Mouse (Mus musculus) neural tube, embryonic 12.5 days (tissue): ENCODE data around the gene Hps4. TPM values are rescaled to one million over a fixed set of nuclear protein-coding genes. Genes with fewer than 3 reads are reported as not detected.

Experiments
- ATAC-seq: fragments of 200-750 bp; cut with Nextera tagmentation; 2 replicates; pipeline ENCODE4 v1.8.0; 2017; ENCODE audit warnings: low read depth, mild to moderate bottlenecking, moderate TSS enrichment, moderate library complexity; ENCODE audit not compliant: low FRiP score
- H3K27ac ChIP-seq: fragments of 300-500 bp; sonication (generic); 2 replicates; pipeline ENCODE4 v1.5.1; 2016
- H3K27me3 ChIP-seq: fragments of 300-500 bp; sonication (generic); replicated peaks from 2 replicates; pipeline ENCODE4 v1.6.1; 2016; ENCODE audit warnings: mild to moderate bottlenecking
- H3K36me3 ChIP-seq: fragments of 300-500 bp; sonication (generic); 2 replicates; pipeline ENCODE4 v1.6.1; 2016; ENCODE audit warnings: mild to moderate bottlenecking
- H3K4me1 ChIP-seq: fragments of 300-500 bp; sonication (generic); 2 replicates; pipeline ENCODE4 v1.6.1; 2016
- H3K4me2 ChIP-seq: fragments of 300-500 bp; sonication (generic); replicated peaks from 2 replicates; pipeline ENCODE4 v1.6.1; 2016; ENCODE audit warnings: mild to moderate bottlenecking
- H3K4me3 ChIP-seq: fragments of 300-500 bp; sonication (generic); 2 replicates; pipeline ENCODE4 v1.5.1; 2016
- H3K9ac ChIP-seq: fragments of 300-500 bp; sonication (generic); 2 replicates; pipeline ENCODE4 v1.6.1; 2016; ENCODE audit warnings: mild to moderate bottlenecking
- H3K9me3 ChIP-seq: fragments of 300-500 bp; sonication (generic); 2 replicates; pipeline ENCODE4 v1.6.1; 2016; ENCODE audit warnings: mild to moderate bottlenecking
- WGBS: fragments of 180-500 bp; shearing (Covaris S2); methylation state at CpG from one replicate; pipeline ENCODE4 v1.1.7; 2016; 5-methylcytosine and 5-hydroxymethylcytosine counted together
- polyA plus RNA-seq: library from polyadenylated mRNA; unstranded; fragments of >200 nt; fragmentation: Nextera tagmentation; extraction: Ambion mirVana; gene quantifications from 2 replicates; pipeline ENCODE4 v1.2.1, GENCODE M21; 2016

The Hps4 gene
- polyA plus RNA-seq, 1 experiment from 2014 or later: 36.1 TPM

- Histone ChIP-seq H3K4me1 (no peaks in the 10 kb centered on the region), H3K9me3 (no peaks in the 10 kb centered on the region), H3K9ac (no peak overlapping the region), H3K4me2 (no peak overlapping the region), H3K36me3 (peaks cover 59% of the 10 kb centered on the region), H3K27me3 (no peaks in the 10 kb centered on the region), H3K4me3 (no peak overlapping the region), H3K27ac (no peak overlapping the region)
- no peak for ATAC-seq
- 89% methylated on average over 6 of the region's 6 CpGs for WGBS
These were observed 12.6 kb downstream of the Hps4 start for GRCm38 (mm10) chr5:112355493-112355892.

- no peaks in the 10 kb centered on the region for H3K9me3 ChIP-seq
- no peaks in the 10 kb centered on the region for H3K27me3 ChIP-seq
- peaks cover 55% of the 10 kb centered on the region for H3K36me3 ChIP-seq
- WGBS: 60% methylated on average over 13 of the region's 13 CpGs
- ATAC-seq: no peak
- no peak within 1 kb of the TSS for H3K9ac ChIP-seq
- H3K4me1 ChIP-seq: no peaks in the 10 kb centered on the region
- no peak within 1 kb of the TSS for H3K27ac ChIP-seq
- no peak within 1 kb of the TSS for H3K4me3 ChIP-seq
- H3K4me2 ChIP-seq: no peak within 1 kb of the TSS
These were observed 13.0 kb downstream of the Hps4 start, which contains the start of gene Gm6583 for GRCm38 (mm10) chr5:112355910-112356309. Gene Gm6583 (minus strand): TSS chr5:112356033.

GRCm38 (mm10) chr5:112356322-112356721, 13.4 kb downstream of the Hps4 start:
- no peaks in the 10 kb centered on the region for H3K9me3 ChIP-seq
- H3K4me3 ChIP-seq: no peak overlapping the region
- peaks cover 52% of the 10 kb centered on the region for H3K36me3 ChIP-seq
- no peaks in the 10 kb centered on the region for H3K4me1 ChIP-seq
- no peak for ATAC-seq
- no peak overlapping the region for H3K27ac ChIP-seq
- H3K27me3 ChIP-seq: no peaks in the 10 kb centered on the region
- 92% methylated on average over 9 of the region's 9 CpGs for WGBS
- no peak overlapping the region for H3K4me2 ChIP-seq
- H3K9ac ChIP-seq: no peak overlapping the region

DNA sequence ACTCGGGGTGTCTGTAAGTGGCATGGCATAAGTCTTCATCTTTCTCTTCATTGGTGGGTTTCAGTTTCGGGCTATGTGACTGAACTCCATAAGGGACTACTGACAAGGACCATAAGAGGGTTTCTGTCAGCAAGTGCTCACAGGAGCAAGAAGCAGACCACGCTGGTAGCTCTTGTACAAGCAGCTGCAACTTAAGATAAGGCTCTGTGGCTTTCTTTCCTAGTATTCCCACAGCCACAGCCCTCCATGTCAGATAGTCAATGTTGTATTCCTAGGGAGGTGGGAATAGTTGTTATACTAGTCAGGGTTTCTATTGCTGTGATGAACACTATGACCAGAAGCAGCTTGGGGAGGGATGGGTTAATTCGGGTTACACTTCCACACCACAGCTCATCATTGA, 16.6 kb downstream of the Hps4 start:
- no peaks in the 10 kb centered on the region for H3K4me1 ChIP-seq
- 0 out of 2 replicates have a peak, but pooled peaks cover 5% of the 10 kb centered on the region for H3K9me3 ChIP-seq
- no peaks in the 10 kb centered on the region for H3K27me3 ChIP-seq
- H3K4me3 ChIP-seq: no peak overlapping the region
- H3K36me3 ChIP-seq: peaks cover 45% of the 10 kb centered on the region
- ATAC-seq: no peak
- 90% methylated on average over 4 of the region's 4 CpGs for whole genome bisulfite sequencing
- no peak overlapping the region for H3K27ac ChIP-seq
- no peak overlapping the region for H3K9ac ChIP-seq
- no peak overlapping the region for H3K4me2 ChIP-seq

DNA sequence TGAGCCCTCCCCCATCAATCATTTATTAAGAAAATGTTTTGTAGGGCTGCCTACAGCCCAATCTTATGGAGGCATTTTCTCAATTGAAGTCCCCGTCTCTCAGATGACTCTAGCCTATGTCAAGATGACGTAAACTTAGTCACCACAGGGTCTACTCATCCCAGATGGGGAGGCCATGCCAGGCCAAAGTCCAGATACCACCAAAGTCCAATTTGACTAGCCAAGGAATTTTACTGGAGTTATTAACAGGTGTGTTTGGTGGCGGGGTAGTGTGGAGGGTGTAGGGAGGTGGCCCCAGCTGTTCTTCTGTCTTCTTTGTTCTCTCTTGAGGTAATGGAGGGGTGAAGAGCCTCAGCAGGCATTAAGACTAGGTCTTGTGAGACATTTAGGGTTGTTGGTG, 17.2 kb downstream of the Hps4 start:
- ATAC-seq: no peak
- WGBS: 78% methylated on average over 3 of the region's 3 CpGs
- peaks cover 45% of the 10 kb centered on the region for H3K36me3 ChIP-seq
- H3K9ac ChIP-seq: no peak overlapping the region
- no peak overlapping the region for H3K4me2 ChIP-seq
- 0 out of 2 replicates have a peak, but pooled peaks cover 5% of the 10 kb centered on the region for H3K9me3 ChIP-seq
- no peak overlapping the region for H3K4me3 ChIP-seq
- no peak overlapping the region for H3K27ac ChIP-seq
- H3K4me1 ChIP-seq: no peaks in the 10 kb centered on the region
- no peaks in the 10 kb centered on the region for H3K27me3 ChIP-seq

GRCm38 (mm10) chr5:112364184-112364797, 21.4 kb downstream of the Hps4 start:
- peaks cover 60% of the 10 kb centered on the region for H3K36me3 ChIP-seq
- no peak for ATAC-seq

GRCm38 (mm10) chr5:112366879-112367278, 24.0 kb downstream of the Hps4 start:
- Histone ChIP-seq H3K9ac (no peak overlapping the region), H3K36me3 (peaks cover 78% of the 10 kb centered on the region), H3K4me3 (no peak overlapping the region), H3K9me3 (0 out of 2 replicates have a peak, but pooled peaks cover 3% of the 10 kb centered on the region), H3K4me2 (no peak overlapping the region), H3K4me1 (peaks cover 26% of the 10 kb centered on the region), H3K27me3 (no peaks in the 10 kb centered on the region), H3K27ac (no peak overlapping the region)
- no peak for ATAC-seq
- WGBS: 96% methylated on average over 6 of the region's 6 CpGs

More at GRCm38 (mm10) chr5:112364184-112364797, 21.4 kb downstream of the Hps4 start:
- H3K9ac ChIP-seq: no peak overlapping the region
- H3K9me3 ChIP-seq: 0 out of 2 replicates have a peak, but pooled peaks cover 5% of the 10 kb centered on the region
- H3K4me1 ChIP-seq: 0 out of 2 replicates have a peak, but pooled peaks cover 1% of the 10 kb centered on the region
- H3K27me3 ChIP-seq: no peaks in the 10 kb centered on the region
- no peak overlapping the region for H3K27ac ChIP-seq
- H3K4me2 ChIP-seq: no peak overlapping the region
- H3K4me3 ChIP-seq: no peak overlapping the region
- WGBS: 62% methylated on average over 10 of the region's 10 CpGs

DNA sequence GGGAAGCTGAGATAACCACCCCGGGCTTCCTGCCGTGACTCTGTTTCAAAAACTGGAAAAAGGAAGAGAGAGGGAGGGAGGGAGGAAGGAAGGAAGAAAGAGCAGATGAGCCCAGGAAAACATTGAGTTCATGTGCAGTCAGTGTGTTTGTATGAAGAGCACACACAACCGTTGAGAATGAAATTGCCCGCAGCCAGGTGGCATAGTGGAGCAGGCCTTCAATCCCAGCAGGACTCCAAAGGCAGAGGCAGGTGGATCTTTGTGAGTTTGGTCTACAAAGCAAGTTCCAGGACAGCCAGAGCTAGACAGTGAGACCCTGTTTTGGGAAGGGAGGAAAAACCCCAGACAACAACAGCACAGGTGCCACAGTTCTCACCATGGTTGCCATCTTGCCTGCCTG, 24.5 kb downstream of the Hps4 start:
- H3K9me3 ChIP-seq: no peaks in the 10 kb centered on the region
- ATAC-seq: no peak
- WGBS: 85% methylated on average over 4 of the region's 4 CpGs
- H3K36me3 ChIP-seq: peaks cover 74% of the 10 kb centered on the region
- H3K9ac ChIP-seq: no peak overlapping the region
- H3K4me1 ChIP-seq: peaks cover 30% of the 10 kb centered on the region
- no peak overlapping the region for H3K4me2 ChIP-seq
- H3K27me3 ChIP-seq: no peaks in the 10 kb centered on the region
- H3K27ac ChIP-seq: no peak overlapping the region
- no peak overlapping the region for H3K4me3 ChIP-seq

GRCm38 (mm10) chr5:112367929-112368328, 25.0 kb downstream of the Hps4 start:
- no peaks in the 10 kb centered on the region for H3K27me3 ChIP-seq
- ATAC-seq: no peak
- peaks cover 36% of the 10 kb centered on the region for H3K4me1 ChIP-seq
- peaks cover 74% of the 10 kb centered on the region for H3K36me3 ChIP-seq
- H3K9me3 ChIP-seq: no peaks in the 10 kb centered on the region
- H3K4me3 ChIP-seq: no peak overlapping the region
- no peak overlapping the region for H3K27ac ChIP-seq
- WGBS: 92% methylated on average over 12 of the region's 12 CpGs
- no peak overlapping the region for H3K4me2 ChIP-seq
- H3K9ac ChIP-seq: no peak overlapping the region

DNA sequence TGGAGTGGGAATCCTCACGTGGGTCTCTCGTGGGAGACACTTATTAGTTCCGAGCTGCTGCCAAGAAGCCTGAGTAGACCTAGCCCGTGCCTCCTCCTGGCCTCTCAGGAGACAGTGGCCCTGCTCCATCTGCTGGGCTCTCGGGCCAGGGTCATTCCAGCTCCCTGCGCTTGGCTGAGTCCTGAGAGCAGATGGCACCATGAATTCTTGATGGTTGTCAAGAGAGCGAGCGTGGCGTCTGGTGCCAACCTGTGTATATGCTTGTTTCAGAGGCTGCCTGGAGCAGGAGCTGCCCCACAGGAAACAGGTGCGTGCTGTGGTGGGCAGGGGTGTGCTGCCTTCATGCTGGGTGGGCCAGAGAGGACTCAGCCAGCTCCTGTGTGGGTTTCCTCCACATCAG, 25.8 kb downstream of the Hps4 start:
- no peak for ATAC-seq
- H3K9ac ChIP-seq: no peak overlapping the region
- WGBS: 71% methylated on average over 10 of the region's 10 CpGs
- H3K4me1 ChIP-seq: peaks cover 39% of the 10 kb centered on the region
- no peak overlapping the region for H3K27ac ChIP-seq
- no peak overlapping the region for H3K4me2 ChIP-seq
- H3K9me3 ChIP-seq: no peaks in the 10 kb centered on the region
- no peak overlapping the region for H3K4me3 ChIP-seq
- peaks cover 72% of the 10 kb centered on the region for H3K36me3 ChIP-seq
- no peaks in the 10 kb centered on the region for H3K27me3 ChIP-seq

DNA sequence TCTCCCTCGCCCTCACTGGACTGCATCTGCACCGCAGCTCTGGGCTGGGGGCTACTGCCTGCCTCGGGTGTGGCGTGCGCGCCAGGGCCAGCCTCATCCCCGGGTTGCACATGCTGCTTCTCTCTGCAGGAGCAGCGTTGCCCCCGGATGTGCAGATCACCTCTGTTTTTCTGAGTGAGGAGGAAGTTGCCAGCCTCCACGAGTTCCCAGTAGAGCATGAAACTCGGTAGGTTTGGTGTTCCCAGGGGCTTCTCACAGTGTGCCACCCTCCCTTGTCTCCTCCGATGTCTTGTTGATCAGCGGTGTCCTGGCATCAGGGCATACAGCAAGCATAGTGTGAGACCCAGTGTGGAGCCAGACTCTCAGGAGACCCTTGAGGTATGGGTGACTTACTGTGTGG, 26.4 kb downstream of the Hps4 start:
- ATAC-seq: no peak
- no peak overlapping the region for H3K27ac ChIP-seq

DNA sequence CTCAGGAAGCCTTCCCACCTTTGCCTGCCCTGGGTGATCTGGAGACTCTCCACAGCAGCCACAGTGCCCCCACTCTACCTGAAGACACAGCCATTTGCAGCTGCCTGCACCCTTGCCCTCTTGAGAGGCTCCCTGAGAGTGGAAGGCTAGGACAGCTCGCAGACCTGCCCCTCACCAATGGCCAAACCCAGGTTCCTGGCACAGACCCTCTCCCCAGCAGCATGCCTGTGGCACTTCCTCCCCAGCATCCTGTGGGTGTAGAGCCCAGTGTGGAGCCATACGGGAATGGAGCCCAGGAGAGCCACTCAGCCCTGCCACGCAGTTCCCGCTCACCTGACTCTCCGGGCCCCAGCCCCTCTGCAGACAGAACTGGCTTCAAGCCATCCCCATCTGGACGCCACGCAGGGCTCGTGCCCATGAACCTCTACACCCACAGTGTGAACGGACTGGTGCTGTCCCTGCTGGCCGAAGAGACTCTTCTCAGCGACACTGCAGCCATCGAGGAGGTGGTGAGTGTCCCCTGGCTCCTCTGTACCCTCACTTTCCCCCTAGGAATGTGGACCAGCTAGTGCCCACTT, 27.4 kb downstream of the Hps4 start:
- H3K4me2 ChIP-seq: no peak overlapping the region
- ATAC-seq: no peak
- no peaks in the 10 kb centered on the region for H3K9me3 ChIP-seq
- H3K27ac ChIP-seq: no peak overlapping the region
- WGBS: 90% methylated on average over 12 of the region's 12 CpGs
- H3K27me3 ChIP-seq: no peaks in the 10 kb centered on the region
- H3K9ac ChIP-seq: no peak overlapping the region
- H3K4me1 ChIP-seq: peaks cover 39% of the 10 kb centered on the region
- no peak overlapping the region for H3K4me3 ChIP-seq
- peaks cover 70% of the 10 kb centered on the region for H3K36me3 ChIP-seq

More for the DNA sequence above, 26.4 kb downstream of the Hps4 start:
- Histone ChIP-seq H3K36me3 (peaks cover 71% of the 10 kb centered on the region), H3K27me3 (no peaks in the 10 kb centered on the region), H3K4me2 (no peak overlapping the region), H3K9me3 (no peaks in the 10 kb centered on the region), H3K4me3 (no peak overlapping the region), H3K9ac (no peak overlapping the region), H3K4me1 (peaks cover 39% of the 10 kb centered on the region)
- WGBS: 82% methylated on average over 13 of the region's 13 CpGs

GRCm38 (mm10) chr5:112371933-112372332, 29.1 kb downstream of the Hps4 start:
- peak; percentile 90 for ATAC-seq
- 25% methylated on average over 7 of the region's 7 CpGs for WGBS
- H3K36me3 ChIP-seq: peaks cover 73% of the 10 kb centered on the region
- H3K27ac ChIP-seq: peak overlapping the region; percentile 68
- no peaks in the 10 kb centered on the region for H3K27me3 ChIP-seq
- H3K9me3 ChIP-seq: no peaks in the 10 kb centered on the region
- H3K9ac ChIP-seq: peak overlapping the region; percentile 41
- H3K4me1 ChIP-seq: peaks cover 39% of the 10 kb centered on the region
- H3K4me3 ChIP-seq: no peak overlapping the region
- H3K4me2 ChIP-seq: peak overlapping the region; percentile 44
